Mouse (Mus musculus) limb, embryonic 10.5 days (tissue): ENCODE results near the gene Scube2. TPM values are rescaled to one million over a fixed set of nuclear protein-coding genes. Genes with fewer than 3 reads are reported as not detected.

ENCODE experiments used
- DNase-seq: peaks from one replicate; pipeline ENCODE4 v3.0.0-alpha.2; 2017; ENCODE audit warnings: low spot score
- H3K27ac ChIP-seq: fragments of 300-500 bp; sonication (generic); 2 replicates; pipeline ENCODE4 v1.5.1; 2016; ENCODE audit warnings: mild to moderate bottlenecking
- H3K27me3 ChIP-seq: fragments of 300-500 bp; sonication (generic); 2 replicates; pipeline ENCODE4 v1.6.1; 2016; ENCODE audit warnings: low read depth, mild to moderate bottlenecking; ENCODE audit not compliant: poor library complexity, severe bottlenecking
- H3K36me3 ChIP-seq: fragments of 300-500 bp; sonication (generic); 2 replicates; pipeline ENCODE4 v1.6.1; 2016; ENCODE audit warnings: mild to moderate bottlenecking, moderate library complexity
- H3K4me1 ChIP-seq: fragments of 300-500 bp; sonication (generic); 2 replicates; pipeline ENCODE4 v1.6.1; 2016
- H3K4me3 ChIP-seq: fragments of 300-500 bp; sonication (generic); 2 replicates; pipeline ENCODE4 v1.5.1; 2016; ENCODE audit warnings: mild to moderate bottlenecking, moderate library complexity
- H3K9me3 ChIP-seq: fragments of 300-500 bp; sonication (generic); replicated peaks from 2 replicates; pipeline ENCODE4 v1.6.1; 2016; ENCODE audit warnings: mild to moderate bottlenecking
- WGBS: fragments of 180-500 bp; shearing (Covaris S2); methylation state at CpG from one replicate; pipeline ENCODE4 v1.1.7; 2016; 5-methylcytosine and 5-hydroxymethylcytosine counted together
- polyA plus RNA-seq: library from polyadenylated mRNA; unstranded; fragments of >200 nt; fragmentation: Nextera tagmentation; extraction: Ambion mirVana; gene quantifications from 2 replicates; pipeline ENCODE4 v1.2.1, GENCODE M21; 2016

Scube2 gene
- polyA plus RNA-seq, 1 experiment from 2014 or later: 0.25 TPM

DNA sequence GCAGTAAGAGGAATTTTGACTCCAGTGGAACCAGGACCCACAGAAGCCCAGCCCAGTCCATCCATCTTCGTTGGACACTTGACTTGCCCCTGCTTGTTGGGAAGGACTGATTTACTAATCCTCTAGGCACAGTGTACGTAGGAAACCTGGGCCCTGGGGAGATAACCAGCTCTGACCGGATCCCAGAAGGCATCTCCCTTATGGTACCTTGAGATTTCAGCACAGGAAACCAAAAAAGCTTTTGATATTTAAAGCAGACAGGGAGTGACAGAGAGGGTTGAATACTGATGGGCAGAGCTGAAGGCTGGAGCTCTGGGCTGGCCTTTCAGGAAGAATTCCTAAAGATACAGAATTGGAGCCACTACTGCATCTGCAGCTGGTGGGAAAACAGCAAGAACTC is 10.1 kb upstream of the Scube2 start:
- H3K36me3 ChIP-seq: no peaks in the 10 kb centered on the region
- H3K9me3 ChIP-seq: no peaks in the 10 kb centered on the region
- no peak overlapping the region for H3K27ac ChIP-seq
- peaks cover 4% of the 10 kb centered on the region; the same call in 1 of the 2 replicates for H3K4me1 ChIP-seq
- no peak for DNase-seq
- H3K4me3 ChIP-seq: no peak overlapping the region
- H3K27me3 ChIP-seq: no peaks in the 10 kb centered on the region
- WGBS: 53% methylated on average over 3 of the region's 3 CpGs

DNA sequence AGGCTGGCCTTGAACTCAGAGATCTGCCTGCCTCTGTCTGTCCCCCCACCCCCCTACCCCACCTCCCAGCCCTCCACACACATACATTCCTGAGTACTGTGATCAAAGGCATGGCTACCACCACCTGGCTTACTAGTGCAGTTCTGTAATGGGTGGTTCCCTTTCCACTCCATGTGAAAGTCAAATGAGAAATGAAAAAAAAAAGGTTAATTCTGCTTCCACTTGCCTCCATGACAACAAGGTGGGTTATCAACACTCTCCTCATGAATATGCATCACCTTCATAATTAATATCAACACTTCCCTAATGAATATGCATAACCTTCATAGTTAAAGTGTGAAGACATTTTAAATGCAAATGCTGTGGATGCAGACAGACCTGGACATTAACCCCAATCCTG is 9.6 kb upstream of the Scube2 start:
- Histone ChIP-seq H3K27ac (no peak overlapping the region), H3K27me3 (no peaks in the 10 kb centered on the region), H3K9me3 (no peaks in the 10 kb centered on the region), H3K4me1 (peaks cover 4% of the 10 kb centered on the region; the same call in 1 of the 2 replicates), H3K4me3 (no peak overlapping the region), H3K36me3 (no peaks in the 10 kb centered on the region)
- no peak for DNase-seq

DNA sequence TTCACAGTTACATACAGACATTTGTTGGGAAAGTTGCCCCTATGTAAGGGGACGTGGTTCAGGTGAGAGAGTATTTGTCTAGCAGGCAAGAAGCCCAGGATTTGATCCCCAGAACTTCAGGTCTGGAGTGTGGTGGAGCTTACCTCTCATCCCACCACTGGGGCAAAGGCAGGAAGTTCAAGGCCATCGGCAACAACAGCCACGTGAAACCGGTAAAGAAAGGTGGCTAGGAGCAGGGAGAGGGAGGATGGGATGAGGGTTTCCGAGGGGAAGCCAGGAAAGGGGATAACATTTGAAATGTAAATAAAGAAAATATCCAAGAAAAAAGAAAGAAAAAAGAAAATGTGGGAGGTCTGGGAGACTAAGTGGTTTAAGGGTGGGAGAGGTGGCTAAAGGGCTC is 7.7 kb upstream of the Scube2 start:
- no peak for DNase-seq
- no peak overlapping the region for H3K4me3 ChIP-seq
- no peaks in the 10 kb centered on the region for H3K27me3 ChIP-seq
- H3K4me1 ChIP-seq: peaks cover 4% of the 10 kb centered on the region; the same call in 1 of the 2 replicates
- no peaks in the 10 kb centered on the region for H3K9me3 ChIP-seq
- no peak overlapping the region for H3K27ac ChIP-seq
- no peaks in the 10 kb centered on the region for H3K36me3 ChIP-seq
- 60% methylated on average over 5 of the region's 5 CpGs for WGBS

DNA sequence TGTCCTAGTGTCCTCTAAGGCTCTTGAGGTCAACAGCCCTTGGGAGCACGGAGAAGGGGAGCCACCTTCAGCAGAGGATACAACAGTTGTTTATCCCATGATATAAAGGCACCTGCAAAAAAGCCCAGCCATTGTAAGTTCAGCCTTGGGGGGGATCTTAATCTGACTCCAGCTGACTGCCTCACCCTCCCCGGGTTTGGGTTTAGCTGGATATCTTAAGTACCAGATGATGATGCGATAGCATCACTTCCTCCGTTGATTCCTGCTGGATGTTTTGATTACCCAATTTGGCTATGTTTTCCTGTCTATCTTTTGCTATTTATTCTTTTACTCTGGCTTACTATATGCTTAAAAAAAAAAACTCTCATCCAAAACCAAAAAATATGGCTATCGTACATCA is 5.8 kb upstream of the Scube2 start:
- Histone ChIP-seq H3K27ac (no peak overlapping the region), H3K4me3 (no peak overlapping the region), H3K9me3 (no peaks in the 10 kb centered on the region), H3K4me1 (peaks cover 16% of the 10 kb centered on the region; the same call in 1 of the 2 replicates), H3K36me3 (no peaks in the 10 kb centered on the region), H3K27me3 (peaks cover 15% of the 10 kb centered on the region)
- DNase-seq: no peak
- WGBS: 84% methylated on average over 5 of the region's 5 CpGs

DNA sequence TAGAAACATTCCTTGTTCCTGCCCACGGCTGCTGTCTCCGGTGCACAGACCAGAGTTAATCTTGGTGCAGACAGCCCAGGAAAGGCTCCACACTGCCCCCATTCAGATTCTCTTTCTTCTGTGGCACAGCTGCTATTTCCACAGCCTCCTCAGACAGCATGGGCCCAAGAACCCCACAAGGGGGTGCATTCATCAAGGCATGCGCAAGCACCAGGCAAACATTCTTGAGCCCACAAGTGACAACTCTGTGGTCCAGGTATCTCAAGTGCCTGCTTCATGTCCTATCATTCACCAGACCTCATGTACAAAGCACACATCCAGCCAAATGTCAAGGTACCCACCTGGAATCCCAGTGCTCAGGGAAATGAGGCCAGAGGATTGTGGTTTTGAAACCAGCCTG is 3.0 kb upstream of the Scube2 start:
- H3K27me3 ChIP-seq: peaks cover 43% of the 10 kb centered on the region
- no peak for DNase-seq
- WGBS: 51% methylated on average over 3 of the region's 3 CpGs

DNA sequence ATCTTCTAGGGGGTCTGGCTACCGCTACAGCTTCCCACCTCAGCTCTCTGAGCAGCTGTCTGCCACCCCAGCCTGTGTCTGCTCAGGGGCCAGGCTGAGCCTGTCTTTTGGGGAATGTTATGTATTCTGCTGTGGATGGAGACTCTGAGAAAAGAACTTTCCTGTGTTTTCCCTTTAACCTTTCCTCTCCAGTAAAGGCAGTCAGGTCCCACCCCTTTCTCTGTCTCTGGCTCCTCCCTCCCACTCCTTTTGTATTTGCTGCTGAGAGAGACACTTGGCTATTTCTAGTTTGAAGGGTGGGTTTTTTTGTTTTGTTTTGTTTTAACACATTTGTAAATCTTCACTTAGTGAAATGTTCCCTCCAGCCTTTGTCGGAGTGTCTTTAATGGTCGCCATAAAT is 1.2 kb upstream of the Scube2 start:
- Histone ChIP-seq H3K4me1 (peaks cover 30% of the 10 kb centered on the region), H3K4me3 (no peak overlapping the region), H3K27ac (no peak overlapping the region), H3K36me3 (no peaks in the 10 kb centered on the region), H3K27me3 (peaks cover 55% of the 10 kb centered on the region), H3K9me3 (no peaks in the 10 kb centered on the region)
- 55% methylated on average over 3 of the region's 3 CpGs for whole genome bisulfite sequencing
- no peak for DNase-seq

More for the DNA sequence above, 3.0 kb upstream of the Scube2 start:
- H3K4me3 ChIP-seq: no peak overlapping the region
- no peak overlapping the region for H3K27ac ChIP-seq
- no peaks in the 10 kb centered on the region for H3K36me3 ChIP-seq
- peaks cover 30% of the 10 kb centered on the region for H3K4me1 ChIP-seq
- H3K9me3 ChIP-seq: no peaks in the 10 kb centered on the region

DNA sequence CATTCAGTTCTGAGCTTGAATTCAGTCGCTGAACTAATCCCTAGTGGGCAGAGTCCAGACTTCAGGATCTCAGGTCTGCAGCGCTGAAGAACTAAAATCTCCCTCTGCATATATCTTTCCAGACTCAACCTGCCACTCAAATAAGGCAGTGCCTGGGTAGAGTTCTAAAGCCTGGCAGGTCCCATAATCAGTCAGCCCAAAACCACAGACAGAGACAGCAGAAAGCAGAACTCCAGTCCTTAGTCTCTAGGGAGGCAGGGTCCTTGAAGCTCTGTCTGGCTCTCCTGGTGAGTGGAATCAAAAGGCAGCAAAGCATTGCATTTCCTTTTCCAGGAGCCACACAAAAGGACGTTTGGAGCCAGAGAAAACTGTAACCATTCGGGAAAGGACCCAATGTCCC is 1.9 kb downstream of the Scube2 start:
- Histone ChIP-seq H3K4me3 (no peak overlapping the region), H3K9me3 (no peaks in the 10 kb centered on the region), H3K4me1 (peaks cover 29% of the 10 kb centered on the region), H3K36me3 (no peaks in the 10 kb centered on the region), H3K27me3 (peaks cover 55% of the 10 kb centered on the region), H3K27ac (no peak overlapping the region)
- 37% methylated on average over 4 of the region's 4 CpGs for WGBS
- DNase-seq: no peak

DNA sequence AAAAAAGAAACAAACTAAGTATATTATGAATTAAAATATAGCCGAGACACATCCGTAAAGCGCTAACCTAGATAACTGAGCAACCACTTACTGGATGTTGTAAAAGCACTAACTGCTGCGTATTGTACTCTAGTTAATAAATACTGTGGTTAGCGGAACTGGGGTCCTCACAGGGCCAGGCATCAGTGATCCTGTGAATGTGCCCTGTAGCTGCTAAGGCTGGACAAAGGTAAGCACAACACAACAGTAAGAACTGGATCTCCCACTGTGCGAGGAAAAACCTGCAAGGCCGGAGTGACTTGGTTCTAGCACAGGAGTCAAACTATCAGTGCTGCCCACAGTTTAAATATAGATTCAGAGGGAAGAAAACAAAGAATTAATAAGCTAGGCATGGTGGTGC is 5.3 kb downstream of the Scube2 start:
- no peaks in the 10 kb centered on the region for H3K9me3 ChIP-seq
- 90% methylated on average over 7 of the region's 7 CpGs for WGBS
- no peak for DNase-seq
- no peak overlapping the region for H3K27ac ChIP-seq
- no peak overlapping the region for H3K4me3 ChIP-seq
- peaks cover 3% of the 10 kb centered on the region for H3K4me1 ChIP-seq
- no peaks in the 10 kb centered on the region for H3K36me3 ChIP-seq
- H3K27me3 ChIP-seq: peaks cover 29% of the 10 kb centered on the region

DNA sequence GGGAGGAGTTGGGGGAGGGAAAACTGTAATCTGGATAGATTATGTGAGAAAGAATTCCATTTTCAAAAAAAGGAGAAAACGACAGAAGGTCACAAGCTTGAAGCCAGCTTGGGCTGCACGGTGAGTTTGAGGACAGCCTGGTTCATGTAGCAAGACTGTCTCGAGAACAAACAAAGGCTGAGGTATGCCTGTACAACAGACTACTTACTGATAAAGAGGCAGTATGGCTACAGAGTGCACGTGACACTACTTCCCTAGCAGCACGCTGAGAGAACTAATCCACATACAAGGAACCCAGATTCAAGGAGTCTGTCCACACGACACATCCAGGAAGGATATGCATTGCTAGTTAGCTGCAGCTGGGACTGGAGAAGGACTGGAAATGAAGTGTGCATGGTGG is 6.1 kb downstream of the Scube2 start:
- H3K27ac ChIP-seq: no peak overlapping the region

DNA sequence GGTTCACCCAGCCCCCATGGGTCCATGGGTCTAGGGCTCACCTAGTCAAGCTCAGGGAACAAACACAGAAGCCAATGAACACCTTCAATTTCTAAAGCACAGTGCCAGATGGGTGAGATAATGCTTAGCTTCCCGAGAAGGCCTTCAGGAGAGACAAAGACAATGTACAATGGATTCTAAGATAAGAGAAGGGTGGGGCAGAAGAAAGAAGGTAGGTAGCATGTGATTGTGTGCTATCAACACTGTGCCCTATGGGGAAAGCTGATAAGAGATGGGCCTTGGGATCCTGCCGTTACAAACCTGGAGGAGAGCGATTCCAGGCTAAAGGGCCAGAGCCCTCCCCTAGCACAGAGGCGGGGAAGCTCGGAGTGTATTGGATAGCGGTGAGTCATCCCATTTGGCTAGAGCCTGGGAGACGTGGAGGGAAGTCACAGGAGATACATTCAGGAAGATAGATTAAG is 12.7 kb downstream of the Scube2 start:
- WGBS: 37% methylated on average over 7 of the region's 7 CpGs
- DNase-seq: no peak
- Histone ChIP-seq H3K9me3 (no peaks in the 10 kb centered on the region), H3K27me3 (peaks cover 6% of the 10 kb centered on the region; the same call in 1 of the 2 replicates), H3K4me1 (no peaks in the 10 kb centered on the region), H3K27ac (no peak overlapping the region), H3K36me3 (no peaks in the 10 kb centered on the region), H3K4me3 (no peak overlapping the region)

More for the DNA sequence above, 6.1 kb downstream of the Scube2 start:
- WGBS: 77% methylated on average over 6 of the region's 6 CpGs
- Histone ChIP-seq H3K27me3 (peaks cover 21% of the 10 kb centered on the region), H3K9me3 (no peaks in the 10 kb centered on the region), H3K36me3 (no peaks in the 10 kb centered on the region), H3K4me3 (no peak overlapping the region), H3K4me1 (no peaks in the 10 kb centered on the region)
- no peak for DNase-seq

DNA sequence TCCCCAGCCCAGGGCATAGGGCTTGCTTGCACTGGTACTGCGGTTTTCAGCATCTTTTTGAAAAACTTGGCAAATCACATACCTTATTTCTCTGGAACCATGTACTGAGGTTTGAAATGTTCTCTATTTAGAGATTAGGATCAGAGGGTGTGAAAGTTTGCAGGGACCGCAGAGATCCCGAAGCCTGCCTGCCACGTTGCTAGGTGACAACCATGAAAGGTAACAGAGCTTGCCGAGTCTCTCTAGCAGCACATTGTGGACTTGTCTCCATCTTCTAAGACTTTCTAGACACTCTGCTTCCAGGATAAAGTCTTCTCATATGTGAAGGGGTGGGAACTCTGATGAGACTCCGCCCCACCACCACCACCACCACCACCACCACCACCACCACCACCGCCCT is 13.5 kb downstream of the Scube2 start:
- Histone ChIP-seq H3K36me3 (no peaks in the 10 kb centered on the region), H3K4me3 (no peak overlapping the region), H3K9me3 (no peaks in the 10 kb centered on the region), H3K27me3 (peaks cover 6% of the 10 kb centered on the region; the same call in 1 of the 2 replicates), H3K4me1 (no peaks in the 10 kb centered on the region), H3K27ac (no peak overlapping the region)
- DNase-seq: no peak
- WGBS: 84% methylated on average over 7 of the region's 7 CpGs

DNA sequence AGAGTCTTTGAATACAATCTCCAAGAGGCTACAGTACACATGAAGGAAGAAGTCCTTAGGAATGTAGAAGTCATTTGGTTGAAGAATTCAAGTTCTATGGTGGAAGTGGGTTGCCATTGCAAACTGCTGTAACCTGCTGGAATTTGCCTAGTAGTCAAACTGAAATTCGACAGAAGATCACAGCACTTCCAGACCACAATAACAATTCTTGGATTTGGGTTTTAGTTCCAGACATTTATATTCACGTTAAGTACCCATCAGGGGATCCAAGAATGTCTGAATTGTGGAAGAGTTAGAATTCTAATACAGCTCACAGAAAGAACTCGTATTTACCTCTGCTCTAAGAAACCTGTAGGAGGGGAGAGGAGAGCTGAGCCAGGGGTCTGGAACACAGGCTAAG is 14.9 kb downstream of the Scube2 start:
- H3K27me3 ChIP-seq: peaks cover 6% of the 10 kb centered on the region; the same call in 1 of the 2 replicates
- no peak for DNase-seq
- no peaks in the 10 kb centered on the region for H3K4me1 ChIP-seq
- no peak overlapping the region for H3K27ac ChIP-seq
- WGBS: 77% methylated on average over 3 of the region's 3 CpGs
- no peak overlapping the region for H3K4me3 ChIP-seq
- no peaks in the 10 kb centered on the region for H3K36me3 ChIP-seq
- no peaks in the 10 kb centered on the region for H3K9me3 ChIP-seq

DNA sequence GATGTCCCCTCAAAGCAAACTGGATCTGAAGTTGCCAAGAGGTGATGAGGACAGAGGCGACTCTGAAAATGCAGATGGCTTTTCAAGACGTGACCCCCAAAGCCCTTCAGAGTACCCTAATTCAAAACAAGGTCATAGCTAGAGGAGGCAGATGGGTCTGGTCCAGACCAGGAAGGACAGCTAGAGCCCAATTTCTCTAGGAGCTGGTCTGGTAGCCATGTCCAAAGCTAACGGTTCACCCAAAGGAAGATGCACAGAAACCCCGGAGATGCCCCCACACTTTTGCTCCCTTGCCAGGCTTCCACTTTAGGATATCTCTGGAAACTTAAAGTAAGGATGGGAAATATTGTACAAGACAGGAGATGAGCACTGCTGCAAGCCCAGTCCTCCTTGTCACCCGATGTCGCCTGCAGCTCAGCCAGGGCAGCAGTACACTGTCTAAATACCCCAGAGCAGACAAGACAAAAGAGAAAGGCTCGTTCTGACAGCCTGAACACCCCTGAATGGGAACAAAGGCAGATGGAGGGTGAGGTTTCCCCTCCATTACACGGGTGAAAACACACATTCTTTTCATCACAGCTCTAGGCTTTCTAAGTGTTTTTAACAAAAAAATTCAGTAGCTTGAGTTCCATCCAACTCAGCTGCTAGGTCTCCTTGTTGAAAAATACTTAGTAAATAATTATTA is 15.6 kb downstream of the Scube2 start:
- 77% methylated on average over 8 of the region's 8 CpGs for WGBS
- H3K4me1 ChIP-seq: no peaks in the 10 kb centered on the region
- peaks cover 6% of the 10 kb centered on the region; the same call in 1 of the 2 replicates for H3K27me3 ChIP-seq
- H3K27ac ChIP-seq: no peak overlapping the region
- no peak overlapping the region for H3K4me3 ChIP-seq
- DNase-seq: no peak
- no peaks in the 10 kb centered on the region for H3K9me3 ChIP-seq
- no peaks in the 10 kb centered on the region for H3K36me3 ChIP-seq
